In genomic region chr17:47879207-47879606, GRCm38 (mm10) we compare ENCODE assay signal across 9 mouse cellular contexts. TPM values are rescaled to one million over a fixed set of nuclear protein-coding genes. Genes with fewer than 3 reads are reported as not detected.
DNase-seq lines count a peak whose midpoint lies in the region; ATAC-seq and TF ChIP-seq lines count a peak whose summit lies in the region.
"Had no signal": no experiment of that assay in that cellular context is flagged by ENCODE, and none has a peak within 500 bp of the region (broad histone marks: within the 10 kb centered on the region; RNA-seq: fewer than 3 reads in every experiment).

No protein-coding gene starts in this region.

- ATAC-seq in heart, embryonic 11.5 days (replicated peaks; ENCODE audit: insufficient number of reproducible peaks, low FRiP score, low TSS enrichment) = no peak
- peak; percentile 25 for ATAC-seq in forebrain, embryonic 13.5 days
- ATAC-seq in limb, embryonic 15.5 days (ENCODE audit: insufficient number of reproducible peaks, low FRiP score, low TSS enrichment, low read depth) = 0 out of 2 replicates have a peak, but pooled peaks have one; percentile 32

- H3K4me1 ChIP-seq in heart, embryonic 11.5 days (ENCODE audit: control insufficient read depth, insufficient read depth, low read length) = peaks cover 49% of the 10 kb centered on the region
- H3K4me1 ChIP-seq in E14TG2a.4 (replicated peaks; ENCODE audit: low read depth, low read length) = peaks cover 97% of the 10 kb centered on the region
- H3K4me1 ChIP-seq in forebrain, embryonic 13.5 days = peaks cover 67% of the 10 kb centered on the region
- H3K4me1 ChIP-seq in limb, embryonic 15.5 days = peaks cover 58% of the 10 kb centered on the region

- intact Hi-C loops in heart, postnatal 10 days (cut with DNase I) = no loop called here

- no peak overlapping the region for H3K4me3 ChIP-seq in heart, embryonic 11.5 days (ENCODE audit: low read depth, low read length)
- H3K4me3 ChIP-seq in E14TG2a.4 (replicated peaks; ENCODE audit: low read length) = 0 out of 2 replicates have a peak overlapping the region, but pooled peaks have one; percentile 55
- H3K4me3 ChIP-seq in forebrain, embryonic 13.5 days = no peak overlapping the region
- H3K4me3 ChIP-seq in limb, embryonic 15.5 days = 0 out of 2 replicates have a peak overlapping the region, but pooled peaks have one; percentile 10
- H3K4me3 ChIP-seq: megakaryocyte, embryonic 14.5 days had no signal

- peak overlapping the region; percentile 43; the same call in 1 of the 2 replicates for H3K9ac ChIP-seq in heart, embryonic 11.5 days (ENCODE audit: low read depth, low read length)
- peak overlapping the region; percentile 61 for H3K9ac ChIP-seq in forebrain, embryonic 13.5 days
- no peak overlapping the region for H3K9ac ChIP-seq in limb, embryonic 15.5 days

- no peaks in the 10 kb centered on the region for H3K27me3 ChIP-seq in heart, embryonic 11.5 days (ENCODE audit: control insufficient read depth, insufficient read depth, low read length)
- H3K27me3 ChIP-seq in E14TG2a.4 (ENCODE audit: insufficient read depth, low read length) = no peaks in the 10 kb centered on the region; the same call in none of the 2 replicates
- peaks cover 21% of the 10 kb centered on the region for H3K27me3 ChIP-seq in forebrain, embryonic 13.5 days
- no peaks in the 10 kb centered on the region for H3K27me3 ChIP-seq in limb, embryonic 15.5 days

- no peaks in the 10 kb centered on the region for H3K9me3 ChIP-seq in heart, embryonic 11.5 days (replicated peaks; ENCODE audit: control insufficient read depth, low read length)
- no peaks in the 10 kb centered on the region for H3K9me3 ChIP-seq in E14TG2a.4 (ENCODE audit: low read length)
- no peaks in the 10 kb centered on the region for H3K9me3 ChIP-seq in forebrain, embryonic 13.5 days (replicated peaks)
- H3K9me3 ChIP-seq in limb, embryonic 15.5 days = no peaks in the 10 kb centered on the region
- H3K9me3 ChIP-seq: megakaryocyte, embryonic 14.5 days had no signal

- no peak for TF ChIP-seq CTCF in E14TG2a.4 (conservative IDR thresholded peaks at IDR 0.05; ENCODE audit: low read length)

- 15% methylated on average over 3 of the region's 3 CpGs for WGBS in heart, embryonic 11.5 days (ENCODE audit: insufficient replicate concordance)
- 21% methylated on average over 3 of the region's 3 CpGs for WGBS in forebrain, embryonic 13.5 days
- 10% methylated on average over 3 of the region's 3 CpGs for WGBS in limb, embryonic 15.5 days

- 0 out of 2 replicates have a peak overlapping the region, but pooled peaks have one; percentile 15 for H3K27ac ChIP-seq in heart, embryonic 11.5 days (ENCODE audit: low read depth, low read length)
- H3K27ac ChIP-seq in forebrain, embryonic 13.5 days = peak overlapping the region; percentile 90
- 0 out of 2 replicates have a peak overlapping the region, but pooled peaks have one; percentile 29 for H3K27ac ChIP-seq in limb, embryonic 15.5 days

- peak overlapping the region; percentile 58 for H3K4me2 ChIP-seq in heart, embryonic 11.5 days
- peak overlapping the region; percentile 59 for H3K4me2 ChIP-seq in forebrain, embryonic 13.5 days
- peak overlapping the region; percentile 36; the same call in 1 of the 2 replicates for H3K4me2 ChIP-seq in limb, embryonic 15.5 days

- peaks cover 19% of the 10 kb centered on the region for H3K36me3 ChIP-seq in heart, embryonic 11.5 days (ENCODE audit: control insufficient read depth, insufficient read depth, low read length)
- peaks cover 82% of the 10 kb centered on the region for H3K36me3 ChIP-seq in E14TG2a.4 (ENCODE audit: insufficient read depth, low read length)
- peaks cover 43% of the 10 kb centered on the region for H3K36me3 ChIP-seq in forebrain, embryonic 13.5 days (ENCODE audit: poor library complexity, severe bottlenecking)
- H3K36me3 ChIP-seq in limb, embryonic 15.5 days = peaks cover 55% of the 10 kb centered on the region

- DNase-seq in heart, postnatal 10 days = no peak
- no peak for DNase-seq in kidney, adult 9 months
- DNase-seq in kidney, postnatal 10 days = no peak
- DNase-seq in thymus, postnatal 0 days (ENCODE audit: low spot score) = no peak

RNA-seq across cellular contexts. Expression of gene Mdfi, which starts 44.7 kb away (rescaled TPM):
- 28.2 and 34.6 TPM in 2 replicates for polyA plus RNA-seq in heart, embryonic 11.5 days (2014; fragmentation: Nextera tagmentation; extraction: Ambion mirVana)
- total RNA-seq in heart, postnatal 10 days (2021) = 1 to 10 TPM; 6.4 to 8.2 TPM
- polyA plus RNA-seq in forebrain, embryonic 13.5 days (2015; fragmentation: Nextera tagmentation; extraction: Ambion mirVana) = 2.6 and 3.1 TPM in 2 replicates
- polyA plus RNA-seq in limb, embryonic 15.5 days (2015; fragmentation: Nextera tagmentation; extraction: Ambion mirVana) = 17.5 and 18.2 TPM in 2 replicates
- polyA plus RNA-seq in thymus, postnatal 0 days (2015; fragmentation: Nextera tagmentation; extraction: Ambion mirVana) = 3.5 and 3.7 TPM in 2 replicates

RNA-seq across cellular contexts. Expression of gene Foxp4, which starts 45.2 kb away (rescaled TPM):
- 15.6 and 21.1 TPM in 2 replicates for polyA plus RNA-seq in heart, embryonic 11.5 days (2014; fragmentation: Nextera tagmentation; extraction: Ambion mirVana)
- 10 to 100 TPM; 12.3 to 15.9 TPM for total RNA-seq in heart, postnatal 10 days (2021)
- 13.4 and 15.6 TPM in 2 replicates for polyA plus RNA-seq in forebrain, embryonic 13.5 days (2015; fragmentation: Nextera tagmentation; extraction: Ambion mirVana)
- 18.2 and 22.4 TPM in 2 replicates for polyA plus RNA-seq in limb, embryonic 15.5 days (2015; fragmentation: Nextera tagmentation; extraction: Ambion mirVana)
- 18.0 TPM in 2 replicates for polyA plus RNA-seq in thymus, postnatal 0 days (2015; fragmentation: Nextera tagmentation; extraction: Ambion mirVana)

Comparison
In these comparisons a context has a peak if more than half of its experiments do, and no peak if none do; other contexts are left out.
1. H3K27ac ChIP-seq: peak in every context shown above with its lines; median percentile 90 in forebrain, embryonic 13.5 days; 29 in limb, embryonic 15.5 days; 15 in heart, embryonic 11.5 days.
2. H3K4me3 ChIP-seq: peak in E14TG2a.4 (single experiment) and limb, embryonic 15.5 days (single experiment); none in heart, embryonic 11.5 days (single experiment) and forebrain, embryonic 13.5 days (single experiment).
3. Peak in every context shown above with its lines, with median percentiles within 50 percentile points of each other: H3K4me2 ChIP-seq.